Mouse (Mus musculus): ENCODE measurements around the gene Igsf9. TPM values are rescaled to one million over a fixed set of nuclear protein-coding genes. Genes with fewer than 3 reads are reported as not detected.

The Igsf9 gene
- total and polyA plus RNA-seq, 3 experiments = 0.12 to 0.38 TPM; not detected in 1

DNA sequence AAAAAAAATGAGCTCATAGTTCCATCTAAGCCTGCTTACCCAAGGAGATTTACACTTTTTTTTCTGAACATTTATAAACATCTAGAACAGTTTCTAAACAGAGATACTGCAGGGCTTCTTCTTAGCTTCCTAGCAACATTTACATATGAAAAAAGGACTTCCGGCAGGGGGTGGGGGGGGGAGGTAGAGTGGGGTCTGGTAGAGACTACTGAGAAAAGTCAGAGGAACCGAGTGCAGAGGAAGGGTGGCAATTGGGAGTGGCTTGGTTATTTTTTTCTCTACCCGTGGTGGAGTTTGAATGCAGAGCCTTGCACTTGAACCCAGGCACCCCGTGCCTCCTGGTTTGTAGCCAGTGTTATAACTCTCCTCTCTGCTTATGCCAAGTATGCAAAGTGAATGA lies 26.2 kb upstream of the Igsf9 start:
- Histone ChIP-seq H3K27me3 (ENCODE audit: control insufficient read depth in 1 of 2, insufficient read depth in 2 of 2, low read length in 2 of 2) (peaks cover 0 to 2% of the 10 kb centered on the region in 2 experiments; a peak in 1 of 4 replicates), H3K9me3 (replicated peaks; ENCODE audit: insufficient read depth, low read length) (no peaks in the 10 kb centered on the region), H3K27ac (ENCODE audit: control insufficient read depth, low read depth, low read length) (no peak overlapping the region), H3K4me1 (ENCODE audit: control insufficient read depth in 1 of 2, insufficient read depth in 2 of 2, low read length in 2 of 2) (no peaks in the 10 kb centered on the region), H3K79me2 (ENCODE audit: control insufficient read depth, insufficient read depth, low read length, poor library complexity) (no peaks in the 10 kb centered on the region), H3K9ac (ENCODE audit: control insufficient read depth, low read depth, low read length, poor library complexity, severe bottlenecking) (no peak overlapping the region), H3K4me3 (ENCODE audit: control insufficient read depth in 1 of 2, insufficient read depth in 1 of 2, low read depth in 2 of 2, low read length in 2 of 2) (no peak overlapping the region), H3K36me3 (ENCODE audit: control insufficient read depth in 1 of 2, insufficient read depth in 2 of 2, low read length in 2 of 2) (no peaks in the 10 kb centered on the region)
- no peak for TF ChIP-seq E2F4 (IDR thresholded peaks at IDR 0.05; ENCODE audit: borderline replicate concordance, low read depth, low read length)
- no peak for DNase-seq (ENCODE audit: low read depth, low spot score)

DNA sequence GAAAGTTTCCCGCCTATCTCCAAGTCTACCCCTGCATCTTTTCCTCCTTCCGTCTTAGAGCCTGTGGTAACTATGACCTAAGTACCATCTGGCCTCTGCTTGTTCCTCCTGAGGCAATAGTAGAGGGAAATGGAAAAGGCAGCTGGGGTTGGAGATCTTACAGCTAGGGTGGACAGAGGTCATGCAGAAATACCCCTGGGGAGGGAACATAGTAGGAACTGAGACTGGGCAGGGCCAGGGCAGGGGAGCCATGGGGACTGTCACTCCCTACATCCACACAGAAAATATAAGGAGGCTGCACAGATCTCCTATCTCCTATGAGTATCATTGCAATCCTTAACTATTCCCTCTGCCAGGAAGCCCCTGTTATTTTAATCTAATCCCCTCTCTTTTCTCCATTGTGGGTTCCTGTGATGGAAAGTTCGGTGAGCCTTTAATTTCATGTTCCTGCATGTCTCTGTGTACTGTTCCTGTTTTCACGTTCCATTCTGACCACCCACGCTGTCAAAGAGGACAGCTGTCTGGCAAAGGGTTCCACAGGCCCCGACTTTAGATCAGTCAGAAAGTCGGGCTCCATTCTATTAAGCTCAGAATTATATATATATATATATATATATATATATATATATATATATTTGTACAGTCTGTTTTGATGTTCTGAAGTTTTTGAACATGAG lies 25.4 kb upstream of the Igsf9 start:
- Histone ChIP-seq H3K4me1 (ENCODE audit: control insufficient read depth in 1 of 2, insufficient read depth in 2 of 2, low read length in 2 of 2) (no peaks in the 10 kb centered on the region), H3K9me3 (replicated peaks; ENCODE audit: insufficient read depth, low read length) (no peaks in the 10 kb centered on the region), H3K27me3 (ENCODE audit: control insufficient read depth in 1 of 2, insufficient read depth in 2 of 2, low read length in 2 of 2) (peaks cover 0 to 2% of the 10 kb centered on the region in 2 experiments; a peak in 1 of 4 replicates), H3K9ac (ENCODE audit: control insufficient read depth, low read depth, low read length, poor library complexity, severe bottlenecking) (no peak overlapping the region), H3K36me3 (ENCODE audit: control insufficient read depth in 1 of 2, insufficient read depth in 2 of 2, low read length in 2 of 2) (no peaks in the 10 kb centered on the region), H3K79me2 (ENCODE audit: control insufficient read depth, insufficient read depth, low read length, poor library complexity) (no peaks in the 10 kb centered on the region), H3K4me3 (ENCODE audit: control insufficient read depth in 1 of 2, insufficient read depth in 1 of 2, low read depth in 2 of 2, low read length in 2 of 2) (no peak overlapping the region), H3K27ac (ENCODE audit: control insufficient read depth, low read depth, low read length) (no peak overlapping the region)
- DNase-seq (ENCODE audit: low read depth, low spot score) = no peak
- no peak for TF ChIP-seq TAL1 (IDR thresholded peaks at IDR 0.05; ENCODE audit: low read length)
- no peak for TF ChIP-seq CHD1 (IDR thresholded peaks at IDR 0.05; ENCODE audit: low read depth, low read length)
- TF ChIP-seq CHD2 (IDR thresholded peaks at IDR 0.05; ENCODE audit: low read length) = no peak
- TF ChIP-seq MAFK (IDR thresholded peaks at IDR 0.05; ENCODE audit: borderline replicate concordance, low read depth, low read length) = no peak
- TF ChIP-seq RCOR1 (IDR thresholded peaks at IDR 0.05; ENCODE audit: low read depth, low read length) = no peak
- no peak for TF ChIP-seq ZKSCAN1 (IDR thresholded peaks at IDR 0.05; ENCODE audit: low read depth, low read length)
- TF ChIP-seq ZMIZ1 (IDR thresholded peaks at IDR 0.05; ENCODE audit: low read depth, low read length) = no peak
- no peak for TF ChIP-seq ELF1 (IDR thresholded peaks at IDR 0.05; ENCODE audit: low read depth, low read length)
- no peak for TF ChIP-seq SIN3A (IDR thresholded peaks at IDR 0.05; ENCODE audit: low read length)

DNA sequence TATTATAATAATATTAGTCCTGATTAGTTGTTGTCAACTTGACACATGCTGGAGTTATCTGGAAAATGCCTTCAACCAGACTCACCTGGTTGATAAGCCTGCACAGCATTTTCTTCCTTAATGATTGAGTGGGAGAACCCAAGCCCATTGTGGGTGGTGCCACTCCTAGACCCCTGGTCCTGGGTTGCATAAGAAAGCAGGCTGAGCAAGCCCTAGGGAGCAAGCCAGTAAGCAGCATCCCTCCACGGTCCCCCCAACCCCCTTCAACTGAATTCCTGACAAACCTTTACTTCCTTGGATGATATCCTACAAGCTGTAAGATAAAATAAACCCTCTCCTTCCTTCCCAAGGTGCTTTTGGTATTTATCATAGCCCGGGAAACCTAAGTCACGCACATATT lies 24.4 kb upstream of the Igsf9 start:
- DNase-seq (ENCODE audit: low read depth, low spot score) = no peak
- H3K27me3 ChIP-seq (ENCODE audit: control insufficient read depth in 1 of 2, insufficient read depth in 2 of 2, low read length in 2 of 2) = peaks cover 0 to 3% of the 10 kb centered on the region in 2 experiments; a peak in 1 of 4 replicates
- no peak overlapping the region for H3K9ac ChIP-seq (ENCODE audit: control insufficient read depth, low read depth, low read length, poor library complexity, severe bottlenecking)
- no peaks in the 10 kb centered on the region for H3K9me3 ChIP-seq (replicated peaks; ENCODE audit: insufficient read depth, low read length)
- TF ChIP-seq NRF1 (IDR thresholded peaks at IDR 0.05; ENCODE audit: insufficient read depth, low read depth, low read length, poor library complexity, severe bottlenecking) = no peak
- no peak for TF ChIP-seq TCF12 (IDR thresholded peaks at IDR 0.05; ENCODE audit: low read depth, low read length)
- no peak for TF ChIP-seq RAD21 (IDR thresholded peaks at IDR 0.05; ENCODE audit: low read depth, low read length)
- no peak for TF ChIP-seq ZKSCAN1 (IDR thresholded peaks at IDR 0.05; ENCODE audit: low read depth, low read length)
- no peak for TF ChIP-seq MYB (IDR thresholded peaks at IDR 0.05; ENCODE audit: low read depth, low read length)
- no peak for TF ChIP-seq E2F4 (IDR thresholded peaks at IDR 0.05; ENCODE audit: borderline replicate concordance, low read depth, low read length)
- no peak overlapping the region for H3K4me3 ChIP-seq (ENCODE audit: control insufficient read depth in 1 of 2, insufficient read depth in 1 of 2, low read depth in 2 of 2, low read length in 2 of 2)
- H3K27ac ChIP-seq (ENCODE audit: control insufficient read depth, low read depth, low read length) = no peak overlapping the region
- no peaks in the 10 kb centered on the region for H3K4me1 ChIP-seq (ENCODE audit: control insufficient read depth in 1 of 2, insufficient read depth in 2 of 2, low read length in 2 of 2)
- no peaks in the 10 kb centered on the region for H3K79me2 ChIP-seq (ENCODE audit: control insufficient read depth, insufficient read depth, low read length, poor library complexity)
- H3K36me3 ChIP-seq (ENCODE audit: control insufficient read depth in 1 of 2, insufficient read depth in 2 of 2, low read length in 2 of 2) = no peaks in the 10 kb centered on the region
